Mouse (Mus musculus): ENCODE data around the gene Wdr45b. TPM values are rescaled to one million over a fixed set of nuclear protein-coding genes. Genes with fewer than 3 reads are reported as not detected.
A peak's percentile ranks its signal among the peaks of the same experiment; 100 is the strongest.
"Not testable (repeated sequence)": the region's sequence is repeated elsewhere in the genome, so short reads cannot be mapped to it uniquely, and the experiment has no call there.

Gene Wdr45b
- polyA plus RNA-seq, 1 experiment from 2014 or later = 107 TPM

DNA sequence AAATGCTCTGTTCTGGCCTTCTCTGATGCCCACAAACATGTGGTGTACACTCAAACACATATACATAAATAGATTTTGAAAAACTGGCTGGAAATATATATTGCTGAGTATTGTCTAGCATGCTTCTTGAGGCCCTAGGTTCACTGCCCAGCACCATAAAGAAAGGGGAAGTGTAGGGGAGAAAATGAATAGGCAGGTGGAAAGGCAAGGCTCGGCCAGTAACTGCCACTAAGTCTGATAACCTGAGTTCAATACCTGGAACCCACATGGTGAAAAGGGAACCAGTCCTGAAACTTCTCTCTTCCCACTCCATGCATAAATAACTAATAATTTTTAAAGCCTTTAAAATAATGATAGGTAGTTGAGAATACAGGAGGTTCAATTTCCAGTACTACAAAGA is 14.6 kb downstream of the Wdr45b start:
- no peak for ATAC-seq (ENCODE audit: low FRiP score, low TSS enrichment)
- 84% methylated on average over 1 of the region's 1 CpGs for WGBS
- H3K9me3 ChIP-seq (ENCODE audit: low read length) = no peaks in the 10 kb centered on the region
- no peaks in the 10 kb centered on the region for H3K4me1 ChIP-seq (ENCODE audit: insufficient read depth, low read length)
- no peak overlapping the region for H3K9ac ChIP-seq (replicated peaks; ENCODE audit: low read length)
- H3K4me3 ChIP-seq (ENCODE audit: low read length) = no peak overlapping the region
- peaks cover 23% of the 10 kb centered on the region for H3K36me3 ChIP-seq (ENCODE audit: insufficient read depth, low read length)
- no peak overlapping the region for H3K27ac ChIP-seq (ENCODE audit: low read length)
- no peak overlapping the region for H3K4me2 ChIP-seq (replicated peaks; ENCODE audit: low read depth, low read length)
- no peaks in the 10 kb centered on the region for H3K27me3 ChIP-seq (ENCODE audit: insufficient read depth, low read length)

DNA sequence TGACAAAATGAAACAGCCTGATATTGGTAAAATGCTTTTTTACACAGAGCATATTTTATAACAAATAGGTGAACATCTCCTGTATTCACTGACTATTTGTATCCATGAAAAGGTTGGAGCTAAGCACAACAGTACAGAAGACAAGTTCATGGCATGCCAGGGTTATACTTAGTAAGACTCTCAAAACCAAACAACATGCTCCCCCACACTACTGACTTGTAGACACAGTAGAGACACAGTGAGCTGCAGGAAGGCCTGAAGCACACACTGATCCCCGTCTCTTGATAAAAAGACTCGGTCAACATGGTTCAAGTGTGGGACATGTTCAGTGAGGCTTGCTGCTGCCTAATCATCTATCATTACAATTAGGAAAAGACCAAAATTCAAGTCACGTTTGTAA is 22.6 kb downstream of the Wdr45b start:
- Histone ChIP-seq H3K9ac (replicated peaks; ENCODE audit: low read length) (no peak overlapping the region), H3K27ac (ENCODE audit: low read length) (no peak overlapping the region), H3K4me1 (ENCODE audit: insufficient read depth, low read length) (no peaks in the 10 kb centered on the region), H3K36me3 (ENCODE audit: insufficient read depth, low read length) (peaks cover 65% of the 10 kb centered on the region), H3K27me3 (ENCODE audit: insufficient read depth, low read length) (no peaks in the 10 kb centered on the region), H3K4me2 (replicated peaks; ENCODE audit: low read depth, low read length) (no peak overlapping the region), H3K9me3 (ENCODE audit: low read length) (no peaks in the 10 kb centered on the region), H3K4me3 (ENCODE audit: low read length) (no peak overlapping the region)
- WGBS = 91% methylated on average over 3 of the region's 3 CpGs
- ATAC-seq (ENCODE audit: low FRiP score, low TSS enrichment) = no peak

DNA sequence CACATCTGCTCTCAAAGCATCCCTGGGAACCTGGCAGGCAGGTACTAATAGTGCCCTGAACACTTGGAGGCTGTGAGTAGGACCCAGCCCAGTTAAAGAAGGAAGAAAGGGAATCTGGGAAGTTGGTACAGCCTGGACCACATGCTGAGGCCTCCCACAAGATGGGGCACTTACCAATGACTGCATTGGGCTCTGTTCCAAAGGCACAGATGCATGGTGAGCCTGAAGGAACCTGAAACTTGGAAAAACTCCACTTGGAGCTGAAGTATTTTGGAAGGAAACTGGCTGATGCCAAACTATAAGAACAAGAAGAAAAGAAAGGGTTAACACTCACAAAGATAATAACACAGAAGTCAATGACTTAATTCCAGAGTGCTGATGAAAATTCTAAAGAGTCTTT is 25.6 kb downstream of the Wdr45b start:
- no peaks in the 10 kb centered on the region for H3K9me3 ChIP-seq (ENCODE audit: low read length)
- no peak for ATAC-seq (ENCODE audit: low FRiP score, low TSS enrichment)
- no peak overlapping the region for H3K27ac ChIP-seq (ENCODE audit: low read length)
- no peaks in the 10 kb centered on the region for H3K4me1 ChIP-seq (ENCODE audit: insufficient read depth, low read length)
- H3K4me2 ChIP-seq (replicated peaks; ENCODE audit: low read depth, low read length) = no peak overlapping the region
- no peak overlapping the region for H3K9ac ChIP-seq (replicated peaks; ENCODE audit: low read length)
- peaks cover 44% of the 10 kb centered on the region for H3K36me3 ChIP-seq (ENCODE audit: insufficient read depth, low read length)
- H3K27me3 ChIP-seq (ENCODE audit: insufficient read depth, low read length) = no peaks in the 10 kb centered on the region
- H3K4me3 ChIP-seq (ENCODE audit: low read length) = no peak overlapping the region

DNA sequence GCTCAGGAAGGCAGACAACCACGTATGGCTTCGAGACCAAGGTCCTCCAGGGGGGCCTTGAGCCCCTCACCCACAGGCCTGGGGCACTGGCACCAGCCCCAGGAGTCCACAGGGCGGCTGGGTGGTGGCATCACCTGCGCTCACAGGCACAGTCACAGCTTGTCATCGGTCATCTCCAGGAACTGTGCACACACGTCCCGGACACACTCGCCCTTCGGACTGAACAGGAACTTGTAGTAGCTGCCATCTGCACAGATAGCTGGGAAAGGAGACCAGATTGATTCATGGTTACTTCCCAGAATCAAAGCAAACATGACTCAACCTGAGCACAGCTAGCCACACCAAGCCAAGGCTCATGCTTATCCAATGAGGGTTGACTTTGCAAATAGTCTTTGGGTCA is 26.0 kb downstream of the Wdr45b start:
- no peaks in the 10 kb centered on the region for H3K9me3 ChIP-seq (ENCODE audit: low read length)
- no peak overlapping the region for H3K27ac ChIP-seq (ENCODE audit: low read length)
- peaks cover 42% of the 10 kb centered on the region for H3K36me3 ChIP-seq (ENCODE audit: insufficient read depth, low read length)
- no peak overlapping the region for H3K4me3 ChIP-seq (ENCODE audit: low read length)
- H3K4me1 ChIP-seq (ENCODE audit: insufficient read depth, low read length) = no peaks in the 10 kb centered on the region
- no peaks in the 10 kb centered on the region for H3K27me3 ChIP-seq (ENCODE audit: insufficient read depth, low read length)
- no peak for ATAC-seq (ENCODE audit: low FRiP score, low TSS enrichment)
- 96% methylated on average over 9 of the region's 9 CpGs for WGBS
- H3K9ac ChIP-seq (replicated peaks; ENCODE audit: low read length) = no peak overlapping the region
- H3K4me2 ChIP-seq (replicated peaks; ENCODE audit: low read depth, low read length) = no peak overlapping the region

DNA sequence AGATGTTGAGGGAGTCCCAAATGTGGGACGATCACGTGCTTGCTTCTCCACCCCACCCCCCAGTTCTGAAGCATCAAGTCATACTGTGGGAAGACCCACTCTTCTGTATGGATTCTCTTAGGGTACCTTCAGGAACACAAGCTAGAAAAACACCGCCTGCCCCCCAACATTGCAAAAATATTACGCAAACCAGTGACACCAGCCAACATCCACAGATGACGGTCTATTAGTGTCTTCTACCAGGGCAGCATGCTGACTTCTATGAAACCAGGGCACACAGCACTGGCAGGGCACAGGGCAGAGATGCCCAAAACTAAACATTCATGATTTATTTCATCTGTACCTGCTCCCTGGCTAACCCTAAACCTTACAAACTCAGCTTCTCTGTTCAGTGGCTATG is 27.6 kb downstream of the Wdr45b start:
- Histone ChIP-seq H3K9ac (replicated peaks; ENCODE audit: low read length) (no peak overlapping the region), H3K27ac (ENCODE audit: low read length) (no peak overlapping the region), H3K4me2 (replicated peaks; ENCODE audit: low read depth, low read length) (no peak overlapping the region), H3K4me1 (ENCODE audit: insufficient read depth, low read length) (no peaks in the 10 kb centered on the region), H3K36me3 (ENCODE audit: insufficient read depth, low read length) (peaks cover 38% of the 10 kb centered on the region), H3K27me3 (ENCODE audit: insufficient read depth, low read length) (no peaks in the 10 kb centered on the region), H3K9me3 (ENCODE audit: low read length) (0 out of 2 replicates have a peak, but pooled peaks cover 2% of the 10 kb centered on the region), H3K4me3 (ENCODE audit: low read length) (no peak overlapping the region)
- WGBS = 96% methylated on average over 5 of the region's 5 CpGs
- no peak for ATAC-seq (ENCODE audit: low FRiP score, low TSS enrichment)

DNA sequence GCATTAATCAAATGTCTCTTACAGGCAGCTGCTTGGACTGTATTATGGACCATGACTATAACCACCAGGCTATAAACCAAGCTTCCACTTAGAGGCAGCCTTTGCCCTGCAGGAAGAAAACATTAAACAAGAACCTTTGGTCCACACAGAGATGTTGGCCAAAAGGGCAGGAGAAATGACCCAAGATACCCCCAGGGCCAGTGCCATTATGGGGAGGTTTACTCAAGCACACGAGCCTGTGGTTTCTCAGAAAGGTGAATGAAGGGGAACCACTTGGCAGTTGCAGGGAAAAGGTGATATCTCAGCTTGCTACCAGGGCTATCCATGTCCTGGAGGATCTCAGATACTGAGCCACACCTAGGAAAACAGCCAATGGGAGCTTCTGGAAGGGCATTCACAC is 28.2 kb downstream of the Wdr45b start:
- H3K27me3 ChIP-seq (ENCODE audit: insufficient read depth, low read length) = no peaks in the 10 kb centered on the region
- H3K9me3 ChIP-seq (ENCODE audit: low read length) = 0 out of 2 replicates have a peak, but pooled peaks cover 4% of the 10 kb centered on the region
- H3K36me3 ChIP-seq (ENCODE audit: insufficient read depth, low read length) = peaks cover 38% of the 10 kb centered on the region
- H3K9ac ChIP-seq (replicated peaks; ENCODE audit: low read length) = no peak overlapping the region
- H3K4me1 ChIP-seq (ENCODE audit: insufficient read depth, low read length) = no peaks in the 10 kb centered on the region
- 65% methylated on average over 1 of the region's 1 CpGs for WGBS
- no peak for ATAC-seq (ENCODE audit: low FRiP score, low TSS enrichment)
- no peak overlapping the region for H3K4me2 ChIP-seq (replicated peaks; ENCODE audit: low read depth, low read length)
- H3K27ac ChIP-seq (ENCODE audit: low read length) = no peak overlapping the region
- no peak overlapping the region for H3K4me3 ChIP-seq (ENCODE audit: low read length)

DNA sequence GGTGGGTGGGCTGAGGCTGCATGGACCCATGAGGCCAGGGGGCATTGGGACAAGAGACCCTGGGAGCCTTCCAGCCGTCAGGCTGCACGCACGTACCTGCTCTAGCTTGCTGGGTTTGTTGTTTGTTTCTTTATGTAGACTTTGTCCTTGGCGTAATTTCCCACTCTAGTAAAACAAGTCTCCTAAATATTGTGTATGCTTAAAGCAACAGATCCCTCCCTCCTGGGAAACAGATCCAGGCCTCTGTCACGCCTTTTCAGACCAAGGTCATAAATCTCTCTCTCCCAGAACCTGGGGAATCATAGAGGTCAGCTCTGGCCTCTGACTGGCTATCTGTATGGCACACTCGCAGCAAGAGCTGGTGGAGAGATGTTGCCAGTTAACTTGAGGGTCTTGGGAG is 46.5 kb downstream of the Wdr45b start:
- H3K4me1 ChIP-seq (ENCODE audit: insufficient read depth, low read length); H3K4me2 ChIP-seq (replicated peaks; ENCODE audit: low read depth, low read length); H3K27me3 ChIP-seq (ENCODE audit: insufficient read depth, low read length); H3K4me3 ChIP-seq (ENCODE audit: low read length); H3K27ac ChIP-seq (ENCODE audit: low read length); ATAC-seq (ENCODE audit: low FRiP score, low TSS enrichment); H3K9me3 ChIP-seq (ENCODE audit: low read length); H3K9ac ChIP-seq (replicated peaks; ENCODE audit: low read length): not testable (repeated sequence)
- peaks cover 65% of the 10 kb centered on the region for H3K36me3 ChIP-seq (ENCODE audit: insufficient read depth, low read length)
- WGBS = 68% methylated on average over 6 of the region's 6 CpGs

DNA sequence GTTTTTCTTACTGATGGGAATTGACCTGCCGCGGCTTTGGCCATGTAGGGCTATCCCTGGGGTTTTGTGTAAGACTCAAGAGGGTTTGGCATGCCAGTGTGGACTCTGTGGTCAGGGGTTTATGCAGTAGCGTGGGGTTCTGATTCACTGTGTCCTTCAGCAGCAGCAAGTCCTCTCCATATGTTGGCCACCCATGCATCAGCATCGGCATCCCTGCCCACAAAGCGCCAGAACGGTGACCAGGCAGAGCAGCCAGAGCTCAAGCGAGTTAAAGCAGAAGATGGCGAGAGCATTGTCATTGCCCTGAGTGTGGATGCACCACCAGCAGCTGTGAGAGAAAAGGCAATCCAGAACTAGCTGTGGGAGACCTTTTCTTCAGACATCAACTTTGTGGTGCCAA is 47.6 kb downstream of the Wdr45b start:
- H3K4me2 ChIP-seq (replicated peaks; ENCODE audit: low read depth, low read length) = no peak overlapping the region
- H3K27me3 ChIP-seq (ENCODE audit: insufficient read depth, low read length) = no peaks in the 10 kb centered on the region
- H3K27ac ChIP-seq (ENCODE audit: low read length) = no peak overlapping the region
- H3K4me3 ChIP-seq (ENCODE audit: low read length) = no peak overlapping the region
- ATAC-seq (ENCODE audit: low FRiP score, low TSS enrichment) = no peak
- no peaks in the 10 kb centered on the region for H3K4me1 ChIP-seq (ENCODE audit: insufficient read depth, low read length)
- peaks cover 10% of the 10 kb centered on the region; the same call in 1 of the 2 replicates for H3K9me3 ChIP-seq (ENCODE audit: low read length)
- WGBS = 98% methylated on average over 8 of the region's 8 CpGs
- H3K9ac ChIP-seq (replicated peaks; ENCODE audit: low read length) = no peak overlapping the region
- peaks cover 71% of the 10 kb centered on the region for H3K36me3 ChIP-seq (ENCODE audit: insufficient read depth, low read length)

DNA sequence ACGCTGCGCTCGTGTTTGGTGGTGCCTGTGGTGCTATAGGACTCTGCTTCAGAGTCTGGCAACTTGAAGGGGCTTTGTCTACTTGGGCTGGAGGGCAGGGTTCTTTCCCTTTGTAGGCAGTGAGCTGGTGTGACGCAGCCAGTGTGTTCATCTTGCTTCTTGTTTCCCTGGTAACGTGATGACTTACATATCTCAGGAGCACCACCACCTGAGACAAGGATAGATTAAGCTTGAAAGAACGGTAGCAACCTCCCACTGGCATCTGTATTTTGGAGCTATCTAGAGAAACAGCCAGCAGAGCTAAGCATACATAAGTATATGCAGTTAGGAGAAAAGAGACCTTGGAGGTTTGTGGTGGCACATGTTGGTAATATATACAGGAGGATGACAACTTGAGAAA is 48.9 kb downstream of the Wdr45b start:
- Histone ChIP-seq H3K27ac (ENCODE audit: low read length) (no peak overlapping the region), H3K4me1 (ENCODE audit: insufficient read depth, low read length) (no peaks in the 10 kb centered on the region), H3K4me3 (ENCODE audit: low read length) (no peak overlapping the region), H3K27me3 (ENCODE audit: insufficient read depth, low read length) (no peaks in the 10 kb centered on the region), H3K4me2 (replicated peaks; ENCODE audit: low read depth, low read length) (no peak overlapping the region), H3K36me3 (ENCODE audit: insufficient read depth, low read length) (peaks cover 75% of the 10 kb centered on the region), H3K9me3 (ENCODE audit: low read length) (peaks cover 6% of the 10 kb centered on the region; the same call in 1 of the 2 replicates), H3K9ac (replicated peaks; ENCODE audit: low read length) (no peak overlapping the region)
- no peak for ATAC-seq (ENCODE audit: low FRiP score, low TSS enrichment)
- WGBS = 90% methylated on average over 6 of the region's 6 CpGs

DNA sequence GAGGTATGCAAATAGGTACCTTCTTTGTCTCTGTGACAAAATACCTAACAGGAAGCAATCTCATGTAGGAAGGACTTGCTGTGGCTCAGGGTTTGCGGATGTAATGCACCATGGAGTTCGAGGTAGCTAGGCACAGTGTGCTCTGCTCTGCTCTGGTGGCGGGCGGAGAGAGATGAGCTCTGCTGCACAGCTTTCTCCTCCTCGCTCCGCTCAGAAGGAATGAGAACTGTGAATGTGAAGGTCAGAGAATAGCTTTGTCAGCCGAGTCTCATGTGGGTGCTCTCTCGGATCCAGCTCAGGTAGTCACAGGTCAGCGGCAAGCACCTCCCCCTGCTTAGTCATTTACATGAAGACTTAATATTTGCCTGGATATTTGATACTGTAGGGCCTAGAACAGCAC is 54.0 kb downstream of the Wdr45b start:
- H3K27me3 ChIP-seq (ENCODE audit: insufficient read depth, low read length) = no peaks in the 10 kb centered on the region
- H3K9ac ChIP-seq (replicated peaks; ENCODE audit: low read length) = no peak overlapping the region
- H3K9me3 ChIP-seq (ENCODE audit: low read length) = no peaks in the 10 kb centered on the region
- H3K27ac ChIP-seq (ENCODE audit: low read length) = peak overlapping the region; percentile 37; the same call in 1 of the 2 replicates
- ATAC-seq (ENCODE audit: low FRiP score, low TSS enrichment) = peak; percentile 67; the same call in 1 of the 2 replicates
- no peak overlapping the region for H3K4me2 ChIP-seq (replicated peaks; ENCODE audit: low read depth, low read length)
- H3K4me3 ChIP-seq (ENCODE audit: low read length) = no peak overlapping the region
- H3K4me1 ChIP-seq (ENCODE audit: insufficient read depth, low read length) = no peaks in the 10 kb centered on the region
- 71% methylated on average over 9 of the region's 9 CpGs for WGBS
- peaks cover 70% of the 10 kb centered on the region for H3K36me3 ChIP-seq (ENCODE audit: insufficient read depth, low read length)

DNA sequence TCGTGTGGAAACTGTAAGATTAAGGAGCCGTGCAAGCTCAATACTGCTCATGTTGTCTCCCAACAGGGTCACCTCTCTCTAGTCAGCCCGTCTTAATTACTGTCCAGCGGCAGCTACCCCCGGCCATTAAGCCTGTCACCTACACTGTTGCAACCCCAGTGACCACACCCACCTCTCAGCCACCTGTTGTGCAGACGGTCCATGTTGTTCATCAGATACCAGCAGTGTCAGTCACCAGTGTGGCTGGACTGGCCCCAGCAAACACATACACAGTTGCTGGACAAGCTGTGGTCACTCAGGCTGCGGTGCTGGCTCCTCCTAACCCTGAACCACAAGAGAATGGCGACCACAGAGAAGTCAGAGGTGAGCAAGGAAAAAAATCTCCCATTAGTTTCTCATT is 55.8 kb downstream of the Wdr45b start:
- no peak overlapping the region for H3K4me3 ChIP-seq (ENCODE audit: low read length)
- H3K9me3 ChIP-seq (ENCODE audit: low read length) = no peaks in the 10 kb centered on the region
- H3K9ac ChIP-seq (replicated peaks; ENCODE audit: low read length) = no peak overlapping the region
- no peak overlapping the region for H3K4me2 ChIP-seq (replicated peaks; ENCODE audit: low read depth, low read length)
- no peaks in the 10 kb centered on the region for H3K4me1 ChIP-seq (ENCODE audit: insufficient read depth, low read length)
- peaks cover 65% of the 10 kb centered on the region for H3K36me3 ChIP-seq (ENCODE audit: insufficient read depth, low read length)
- no peak for ATAC-seq (ENCODE audit: low FRiP score, low TSS enrichment)
- no peaks in the 10 kb centered on the region for H3K27me3 ChIP-seq (ENCODE audit: insufficient read depth, low read length)
- no peak overlapping the region for H3K27ac ChIP-seq (ENCODE audit: low read length)
- WGBS = 86% methylated on average over 8 of the region's 8 CpGs
